In the genomic region with DNA sequence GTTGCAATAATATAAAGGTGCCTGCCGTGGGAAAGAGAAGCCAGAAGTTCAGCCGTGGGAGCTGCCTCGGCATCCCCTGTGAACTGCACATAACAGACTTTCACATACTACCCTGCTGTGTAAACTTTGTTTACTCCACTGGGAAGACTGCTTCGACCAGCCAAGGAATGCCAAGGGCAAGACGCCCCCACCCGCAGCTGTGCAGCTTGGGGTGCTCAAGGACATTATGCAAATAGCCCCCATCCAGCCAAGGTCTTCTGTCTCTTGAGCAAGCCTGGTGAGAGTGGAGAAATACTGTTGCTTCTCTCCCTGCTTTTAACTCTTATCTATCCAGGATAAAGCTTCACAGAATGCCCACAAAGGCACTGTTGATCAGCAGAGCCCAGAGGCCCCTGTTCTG, we compare ENCODE assay signal across 29 mouse cellular contexts. TPM values are rescaled to one million over a fixed set of nuclear protein-coding genes. Genes with fewer than 3 reads are reported as not detected.
DNase-seq lines count a peak whose midpoint lies in the region; ATAC-seq lines count a peak whose summit lies in the region.
"Had no signal": no experiment of that assay in that cellular context is flagged by ENCODE, and none has a peak within 500 bp of the region (broad histone marks: within the 10 kb centered on the region; RNA-seq: fewer than 3 reads in every experiment).

No protein-coding gene starts in this region.

- ATAC-seq in erythroid progenitor cell, adult 5-6 weeks (replicated peaks; ENCODE audit: low FRiP score, poor library complexity, severe bottlenecking): no peak; the same call in 1 of the 2 replicates
- ATAC-seq: intestine, embryonic 16.5 days; midbrain, embryonic 16.5 days; Patski had no signal

- no peaks in the 10 kb centered on the region for H3K4me1 ChIP-seq in brown adipose tissue, adult 24 weeks (ENCODE audit: control insufficient read depth, insufficient read depth, insufficient read length, low read length)
- H3K4me1 ChIP-seq: forebrain, embryonic 12.5 days; heart, embryonic 13.5 days; hindbrain, embryonic 15.5 days; kidney, embryonic 15.5 days; stomach, embryonic 15.5 days had no signal

- H3K4me3 ChIP-seq in brown adipose tissue, adult 24 weeks (ENCODE audit: insufficient read depth, low read depth, low read length): no peak overlapping the region
- H3K4me3 ChIP-seq: forebrain, embryonic 12.5 days; heart, embryonic 13.5 days; hindbrain, embryonic 15.5 days; kidney, embryonic 15.5 days; stomach, embryonic 15.5 days had no signal

- peak; percentile 97 for DNase-seq in ovary, adult 18-20 months (ENCODE audit: low spot score)
- DNase-seq in ovary, postnatal 10 days (ENCODE audit: low spot score): no peak
- DNase-seq in adrenal gland, adult 18-20 months (ENCODE audit: low spot score in 2 of 2): peak; percentile 42 to 65
- DNase-seq in thymus, adult 18-20 months: no peak
- no peak for DNase-seq in left cerebral cortex, postnatal 25 days (ENCODE audit: low spot score in 2 of 2)
- DNase-seq: cerebellum, adult 2 months; gastrocnemius, postnatal 10 days; heart, adult 18-20 months; heart, postnatal 36 days; spleen, adult 18-20 months; thymus, postnatal 14 days had no signal

- intact Hi-C loops in left cerebral cortex, postnatal 25 days (cut with DNase I): no loop called here

- peak overlapping the region; percentile 62 for H3K27ac ChIP-seq in brown adipose tissue, adult 24 weeks (replicated peaks; ENCODE audit: low read depth, low read length)
- H3K27ac ChIP-seq: forebrain, embryonic 12.5 days; heart, embryonic 13.5 days; hindbrain, embryonic 15.5 days; kidney, embryonic 15.5 days; liver, embryonic 14.5 days; stomach, embryonic 15.5 days had no signal

RNA-seq across cellular contexts. Expression of a gene that starts 8.2 kb away (rescaled TPM):
- total RNA-seq in adrenal gland, adult 18-20 months (2021): 100 to 1,000 TPM; 295 to 994 TPM
- polyA plus RNA-seq in brown adipose tissue, adult 24 weeks (2012; ENCODE audit: insufficient read depth, insufficient read length, missing spikeins): not detected in 2 replicates
- not detected in 2 replicates for total RNA-seq in erythroid progenitor cell, adult 5-6 weeks (2015; ENCODE audit: low replicate concordance)
- total RNA-seq in erythroid progenitor cell, adult 5-6 weeks (2017; ENCODE audit: low replicate concordance): not detected in 2 replicates
- not detected for total RNA-seq in left cerebral cortex, postnatal 25 days (2021)
- total RNA-seq: gastrocnemius, postnatal 10 days; heart, postnatal 36 days; layer of hippocampus, postnatal 25 days; left cerebral cortex, postnatal 10 days had no signal
- polyA plus RNA-seq: C2C12; cerebellum, adult 2 months; frontal cortex, adult 2 months; midbrain, embryonic 16.5 days; Patski had no signal

RNA-seq across cellular contexts. Expression of a gene that starts 10.1 kb away (rescaled TPM):
- total RNA-seq in adrenal gland, adult 18-20 months (2021): not detected
- not detected in 2 replicates for polyA plus RNA-seq in brown adipose tissue, adult 24 weeks (2012; ENCODE audit: insufficient read depth, insufficient read length, missing spikeins)
- not detected in 2 replicates for total RNA-seq in erythroid progenitor cell, adult 5-6 weeks (2015; ENCODE audit: low replicate concordance)
- total RNA-seq in erythroid progenitor cell, adult 5-6 weeks (2017; ENCODE audit: low replicate concordance): not detected in 2 replicates
- total RNA-seq in left cerebral cortex, postnatal 25 days (2021): not detected
- total RNA-seq: gastrocnemius, postnatal 10 days; heart, adult 18-20 months; heart, postnatal 36 days; layer of hippocampus, postnatal 25 days; left cerebral cortex, postnatal 10 days had no signal
- polyA plus RNA-seq: C2C12; cerebellum, adult 2 months; forebrain, embryonic 12.5 days; frontal cortex, adult 2 months; heart, embryonic 13.5 days; hindbrain, embryonic 15.5 days; intestine, embryonic 16.5 days; kidney, embryonic 15.5 days; large intestine, adult 2 months; limb, embryonic 14.5 days; liver, embryonic 14.5 days; lung, embryonic 16.5 days; midbrain, embryonic 16.5 days; Patski; stomach, embryonic 15.5 days had no signal

RNA-seq across cellular contexts. Expression of a gene that starts 22.4 kb away (rescaled TPM):
- not detected for total RNA-seq in adrenal gland, adult 18-20 months (2021)
- polyA plus RNA-seq in brown adipose tissue, adult 24 weeks (2012; ENCODE audit: insufficient read depth, insufficient read length, missing spikeins): not detected in 2 replicates
- not detected in 2 replicates for total RNA-seq in erythroid progenitor cell, adult 5-6 weeks (2015; ENCODE audit: low replicate concordance)
- not detected in 2 replicates for total RNA-seq in erythroid progenitor cell, adult 5-6 weeks (2017; ENCODE audit: low replicate concordance)
- total RNA-seq in left cerebral cortex, postnatal 25 days (2021): not detected
- total RNA-seq: gastrocnemius, postnatal 10 days; heart, adult 18-20 months; heart, postnatal 36 days; layer of hippocampus, postnatal 25 days; left cerebral cortex, postnatal 10 days had no signal
- polyA plus RNA-seq: C2C12; cerebellum, adult 2 months; forebrain, embryonic 12.5 days; frontal cortex, adult 2 months; heart, embryonic 13.5 days; intestine, embryonic 16.5 days; kidney, embryonic 15.5 days; large intestine, adult 2 months; limb, embryonic 14.5 days; liver, embryonic 14.5 days; lung, embryonic 16.5 days; Patski; stomach, embryonic 15.5 days had no signal

RNA-seq across cellular contexts. Expression of a gene that starts 32.7 kb away (rescaled TPM):
- not detected for total RNA-seq in adrenal gland, adult 18-20 months (2021)
- polyA plus RNA-seq in brown adipose tissue, adult 24 weeks (2012; ENCODE audit: insufficient read depth, insufficient read length, missing spikeins): not detected in 2 replicates
- total RNA-seq in erythroid progenitor cell, adult 5-6 weeks (2015; ENCODE audit: low replicate concordance): not detected in 2 replicates
- total RNA-seq in erythroid progenitor cell, adult 5-6 weeks (2017; ENCODE audit: low replicate concordance): not detected in 2 replicates
- total RNA-seq in left cerebral cortex, postnatal 25 days (2021): not detected
- total RNA-seq: gastrocnemius, postnatal 10 days; heart, adult 18-20 months; heart, postnatal 36 days; layer of hippocampus, postnatal 25 days; left cerebral cortex, postnatal 10 days had no signal
- polyA plus RNA-seq: C2C12; cerebellum, adult 2 months; forebrain, embryonic 12.5 days; frontal cortex, adult 2 months; heart, embryonic 13.5 days; hindbrain, embryonic 15.5 days; intestine, embryonic 16.5 days; kidney, embryonic 15.5 days; large intestine, adult 2 months; limb, embryonic 14.5 days; liver, embryonic 14.5 days; lung, embryonic 16.5 days; midbrain, embryonic 16.5 days; Patski; stomach, embryonic 15.5 days had no signal

RNA-seq across cellular contexts. Expression of a gene that starts 41.3 kb away (rescaled TPM):
- total RNA-seq in adrenal gland, adult 18-20 months (2021): not detected
- polyA plus RNA-seq in brown adipose tissue, adult 24 weeks (2012; ENCODE audit: insufficient read depth, insufficient read length, missing spikeins): not detected in 2 replicates
- total RNA-seq in erythroid progenitor cell, adult 5-6 weeks (2015; ENCODE audit: low replicate concordance): not detected in 2 replicates
- total RNA-seq in erythroid progenitor cell, adult 5-6 weeks (2017; ENCODE audit: low replicate concordance): not detected in 2 replicates
- not detected for total RNA-seq in left cerebral cortex, postnatal 25 days (2021)
- total RNA-seq: gastrocnemius, postnatal 10 days; heart, adult 18-20 months; heart, postnatal 36 days; layer of hippocampus, postnatal 25 days; left cerebral cortex, postnatal 10 days had no signal
- polyA plus RNA-seq: C2C12; cerebellum, adult 2 months; forebrain, embryonic 12.5 days; frontal cortex, adult 2 months; intestine, embryonic 16.5 days; kidney, embryonic 15.5 days; large intestine, adult 2 months; liver, embryonic 14.5 days; lung, embryonic 16.5 days; midbrain, embryonic 16.5 days; Patski; stomach, embryonic 15.5 days had no signal

Comparison
In these comparisons a context has a peak if more than half of its experiments do, and no peak if none do; other contexts are left out.
1. DNase-seq: peak in ovary, adult 18-20 months (single experiment) and adrenal gland, adult 18-20 months (2 of 2); none in ovary, postnatal 10 days (single experiment), thymus, adult 18-20 months (0 of 2) and left cerebral cortex, postnatal 25 days (0 of 2).
2. RNA of a gene that starts 8.2 kb away (total RNA-seq): 295 to 994 TPM in adrenal gland, adult 18-20 months; not detected in erythroid progenitor cell, adult 5-6 weeks and not detected in left cerebral cortex, postnatal 25 days; every median in the first group is over 100 times any median in the second.